Mouse (Mus musculus): ENCODE data around the gene Zscan25. TPM values are rescaled to one million over a fixed set of nuclear protein-coding genes. Genes with fewer than 3 reads are reported as not detected.
"Not testable (repeated sequence)": the region's sequence is repeated elsewhere in the genome, so short reads cannot be mapped to it uniquely, and the experiment has no call there.

Zscan25 gene
- polyA plus RNA-seq, 1 experiment from 2014 or later = 0.55 TPM

- 60% methylated on average over 4 of the region's 4 CpGs for WGBS
- H3K4me3 ChIP-seq (replicated peaks) = not testable (repeated sequence)
Measured at GRCm38 (mm10) chr5:145301796-145302195, 21.5 kb downstream of the Zscan25 start.

DNA sequence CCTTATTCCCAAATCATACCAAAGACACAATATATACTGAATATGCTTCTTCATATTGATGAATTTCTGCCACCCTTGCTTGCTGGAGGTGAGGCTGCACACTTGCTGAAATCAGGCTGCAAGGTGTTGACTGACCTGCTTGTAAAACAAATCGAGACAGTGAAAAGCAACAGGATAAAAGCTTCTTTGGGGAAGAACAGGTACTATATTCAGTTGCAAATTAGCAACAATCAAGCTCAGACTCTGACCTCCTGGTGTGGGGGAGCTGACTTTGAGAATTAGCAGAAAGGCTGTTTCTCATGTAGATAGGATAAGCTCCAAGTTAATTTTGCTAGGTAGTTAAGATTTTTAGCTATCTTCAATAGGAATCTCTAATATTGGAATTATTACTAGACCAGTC, 22.1 kb downstream of the Zscan25 start:
- Histone ChIP-seq H3K4me2 (no peak overlapping the region), H3K36me3 (no peaks in the 10 kb centered on the region), H3K27ac (replicated peaks) (no peak overlapping the region), H3K9ac (replicated peaks) (no peak overlapping the region), H3K4me3 (replicated peaks) (no peak overlapping the region), H3K9me3 (replicated peaks) (no peaks in the 10 kb centered on the region), H3K4me1 (no peaks in the 10 kb centered on the region), H3K27me3 (replicated peaks) (no peaks in the 10 kb centered on the region)
- no peak for ATAC-seq (ENCODE audit: low FRiP score)
- 67% methylated on average over 1 of the region's 1 CpGs for WGBS

More at GRCm38 (mm10) chr5:145301796-145302195, 21.5 kb downstream of the Zscan25 start:
- not testable (repeated sequence) for H3K27ac ChIP-seq (replicated peaks); H3K4me1 ChIP-seq; H3K9me3 ChIP-seq (replicated peaks); H3K36me3 ChIP-seq; ATAC-seq (ENCODE audit: low FRiP score); H3K9ac ChIP-seq (replicated peaks); H3K27me3 ChIP-seq (replicated peaks); H3K4me2 ChIP-seq

GRCm38 (mm10) chr5:145306953-145307352, 26.7 kb downstream of the Zscan25 start:
- H3K4me1 ChIP-seq; H3K4me3 ChIP-seq (replicated peaks); H3K9me3 ChIP-seq (replicated peaks); ATAC-seq (ENCODE audit: low FRiP score); H3K27me3 ChIP-seq (replicated peaks); H3K36me3 ChIP-seq; H3K4me2 ChIP-seq; H3K27ac ChIP-seq (replicated peaks); H3K9ac ChIP-seq (replicated peaks): not testable (repeated sequence)
- WGBS = 95% methylated on average over 4 of the region's 4 CpGs

- H3K4me1 ChIP-seq; H3K27ac ChIP-seq (replicated peaks): not testable (repeated sequence)
- 86% methylated on average over 3 of the region's 3 CpGs for WGBS
Measured at GRCm38 (mm10) chr5:145307811-145308210, 27.5 kb downstream of the Zscan25 start.

GRCm38 (mm10) chr5:145313845-145314244, 33.5 kb downstream of the Zscan25 start:
- H3K9me3 ChIP-seq (replicated peaks) = peaks cover 7% of the 10 kb centered on the region; the same call in 1 of the 2 replicates
- H3K4me1 ChIP-seq = no peaks in the 10 kb centered on the region
- H3K4me3 ChIP-seq (replicated peaks) = no peak overlapping the region
- H3K36me3 ChIP-seq = no peaks in the 10 kb centered on the region
- H3K27ac ChIP-seq (replicated peaks) = no peak overlapping the region
- H3K27me3 ChIP-seq (replicated peaks) = no peaks in the 10 kb centered on the region
- no peak overlapping the region for H3K4me2 ChIP-seq
- no peak for ATAC-seq (ENCODE audit: low FRiP score)
- H3K9ac ChIP-seq (replicated peaks) = no peak overlapping the region

More at GRCm38 (mm10) chr5:145307811-145308210, 27.5 kb downstream of the Zscan25 start:
- not testable (repeated sequence) for H3K36me3 ChIP-seq; H3K4me3 ChIP-seq (replicated peaks); H3K27me3 ChIP-seq (replicated peaks); H3K4me2 ChIP-seq; ATAC-seq (ENCODE audit: low FRiP score); H3K9me3 ChIP-seq (replicated peaks); H3K9ac ChIP-seq (replicated peaks)

DNA sequence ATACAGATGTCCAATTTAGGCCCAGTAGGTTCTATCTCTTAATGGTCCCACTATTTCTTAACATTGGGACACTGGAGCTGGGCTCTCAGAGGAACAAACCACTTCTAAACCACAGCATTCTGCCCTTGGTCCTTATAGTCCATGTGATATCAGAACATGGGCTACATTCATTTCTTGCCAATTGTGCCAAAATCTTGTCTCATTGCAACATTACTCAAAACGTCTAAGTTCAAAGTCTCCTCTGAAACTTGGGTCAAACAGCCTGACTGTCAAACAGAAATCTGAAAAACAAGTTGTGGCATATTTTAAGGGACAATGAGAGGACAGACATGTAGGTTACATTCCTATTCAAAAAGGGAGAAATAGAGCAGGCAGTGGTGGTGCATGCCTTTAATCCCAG, 36.8 kb downstream of the Zscan25 start:
- no peak for ATAC-seq (ENCODE audit: low FRiP score)
- H3K9ac ChIP-seq (replicated peaks) = no peak overlapping the region
- H3K36me3 ChIP-seq = no peaks in the 10 kb centered on the region
- no peaks in the 10 kb centered on the region for H3K4me1 ChIP-seq
- H3K9me3 ChIP-seq (replicated peaks) = peaks cover 16% of the 10 kb centered on the region; the same call in 1 of the 2 replicates
- no peak overlapping the region for H3K4me3 ChIP-seq (replicated peaks)
- H3K27me3 ChIP-seq (replicated peaks) = no peaks in the 10 kb centered on the region
- H3K4me2 ChIP-seq = no peak overlapping the region
- no peak overlapping the region for H3K27ac ChIP-seq (replicated peaks)
- whole genome bisulfite sequencing = 86% methylated on average over 1 of the region's 1 CpGs

DNA sequence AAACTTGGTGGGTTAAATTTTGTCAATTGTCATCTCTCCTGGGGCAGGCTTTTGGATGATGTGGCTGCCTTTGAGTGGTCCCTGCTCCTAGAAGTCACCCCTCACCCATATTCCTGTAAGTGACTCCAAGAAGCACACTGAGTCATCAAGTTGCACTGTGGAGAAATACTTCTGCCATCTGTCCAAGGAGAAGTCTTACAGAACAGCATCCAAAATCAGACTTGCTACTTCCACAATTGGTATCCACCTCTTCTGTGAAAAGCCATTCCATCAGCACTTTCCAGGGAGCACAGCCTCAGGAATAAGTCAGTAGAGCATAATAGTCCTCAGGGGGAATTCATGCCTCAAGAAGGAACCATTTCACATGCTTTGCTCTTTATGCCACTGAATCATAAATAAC, 58.5 kb downstream of the Zscan25 start:
- not testable (repeated sequence) for H3K4me3 ChIP-seq (replicated peaks); H3K4me1 ChIP-seq; H3K9me3 ChIP-seq (replicated peaks); H3K36me3 ChIP-seq; H3K4me2 ChIP-seq; H3K27me3 ChIP-seq (replicated peaks); ATAC-seq (ENCODE audit: low FRiP score); H3K9ac ChIP-seq (replicated peaks); H3K27ac ChIP-seq (replicated peaks)

Other genes starting within 250 kb of the Zscan25 start
- not detected in 2 replicates for gene Gm4871, start 247.7 kb upstream of the Zscan25 start, polyA plus RNA-seq (2015; fragmentation: Nextera tagmentation; extraction: Ambion mirVana)
- gene 1700018F24Rik, start 237.5 kb upstream of the Zscan25 start, polyA plus RNA-seq (2015; fragmentation: Nextera tagmentation; extraction: Ambion mirVana) = not detected in 2 replicates
- 218 and 232 TPM in 2 replicates for gene Arpc1a, start 196.7 kb upstream of the Zscan25 start, polyA plus RNA-seq (2015; fragmentation: Nextera tagmentation; extraction: Ambion mirVana)
- not detected in 2 replicates for gene Kpna7, start 196.5 kb upstream of the Zscan25 start, polyA plus RNA-seq (2015; fragmentation: Nextera tagmentation; extraction: Ambion mirVana)
- gene Arpc1b, start 166.3 kb upstream of the Zscan25 start, polyA plus RNA-seq (2015; fragmentation: Nextera tagmentation; extraction: Ambion mirVana) = 82.4 and 204 TPM in 2 replicates
- 97.0 and 115 TPM in 2 replicates for gene Pdap1, start 140.3 kb upstream of the Zscan25 start, polyA plus RNA-seq (2015; fragmentation: Nextera tagmentation; extraction: Ambion mirVana)
- 183 and 184 TPM in 2 replicates for gene Bud31, start 140.1 kb upstream of the Zscan25 start, polyA plus RNA-seq (2015; fragmentation: Nextera tagmentation; extraction: Ambion mirVana)
- 18.8 and 21.2 TPM in 2 replicates for gene Ptcd1, start 113.4 kb upstream of the Zscan25 start, polyA plus RNA-seq (2015; fragmentation: Nextera tagmentation; extraction: Ambion mirVana)
- gene Cpsf4, start 113.3 kb upstream of the Zscan25 start, polyA plus RNA-seq (2015; fragmentation: Nextera tagmentation; extraction: Ambion mirVana) = 49.7 and 50.3 TPM in 2 replicates
- gene Atp5j2, start 88.4 kb upstream of the Zscan25 start, polyA plus RNA-seq (2015; fragmentation: Nextera tagmentation; extraction: Ambion mirVana) = 724 and 793 TPM in 2 replicates
- gene Zkscan14, start 78.6 kb upstream of the Zscan25 start, polyA plus RNA-seq (2015; fragmentation: Nextera tagmentation; extraction: Ambion mirVana) = 12.8 and 14.4 TPM in 2 replicates
- gene Zkscan5, start 75.9 kb upstream of the Zscan25 start, polyA plus RNA-seq (2015; fragmentation: Nextera tagmentation; extraction: Ambion mirVana) = 12.5 and 12.9 TPM in 2 replicates
- gene Zfp655, start 48.8 kb upstream of the Zscan25 start, polyA plus RNA-seq (2015; fragmentation: Nextera tagmentation; extraction: Ambion mirVana) = 28.1 and 29.8 TPM in 2 replicates
- gene Cyp3a57, start 64.8 kb downstream of the Zscan25 start, polyA plus RNA-seq (2015; fragmentation: Nextera tagmentation; extraction: Ambion mirVana) = not detected in 2 replicates
- not detected in 2 replicates for gene Cyp3a16, start 189.2 kb downstream of the Zscan25 start, polyA plus RNA-seq (2015; fragmentation: Nextera tagmentation; extraction: Ambion mirVana)